Mouse (Mus musculus) CD4-positive, CD25-positive, alpha-beta regulatory T cell (primary cell): ENCODE results near the gene Gm6525. TPM values are rescaled to one million over a fixed set of nuclear protein-coding genes. Genes with fewer than 3 reads are reported as not detected.

ENCODE experiments used
- polyA plus RNA-seq: library from polyadenylated mRNA; unstranded; fragments of 100-300 nt; shearing (Covaris generic); gene quantifications from one replicate; pipeline ENCODE4 v1.2.1, GENCODE M21; 2017

The Gm6525 gene
- not detected for polyA plus RNA-seq

DNA sequence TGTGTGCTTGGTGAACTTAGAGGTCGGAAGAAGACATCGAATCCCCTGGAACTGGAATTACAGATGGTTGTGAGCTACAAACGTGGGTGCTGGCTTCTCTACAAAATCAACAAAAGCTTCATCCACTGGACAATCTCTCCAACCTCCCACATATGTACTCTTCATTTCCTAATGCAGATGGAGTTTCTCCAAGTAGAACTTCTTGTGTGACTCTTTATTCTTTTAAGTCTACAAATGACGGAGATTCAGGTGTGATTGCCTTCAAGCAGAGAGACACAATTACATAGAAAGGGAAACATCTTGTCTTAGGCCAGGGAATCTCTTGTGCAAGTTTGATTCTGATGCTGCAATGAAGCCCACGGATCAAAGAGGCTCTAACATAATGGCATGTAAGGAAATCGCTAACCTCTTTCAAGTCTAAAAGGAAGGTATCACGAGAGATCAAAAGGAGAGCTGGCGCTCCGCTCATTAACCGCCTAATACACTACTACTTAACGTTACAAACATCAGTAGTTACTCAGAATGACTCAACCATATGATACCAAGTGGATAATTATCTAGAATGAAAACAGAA lies at the start of gene Gm6525:
Gene Gm6525, plus strand, starts transcription at position 524 of the 574 bp plus-strand sequence.

GRCm38 (mm10) chr3:84155558-84156006 lies 18.3 kb upstream of the Gm6525 start, which contains the start of gene Mnd1:
Gene Mnd1 (minus strand): TSS chr3:84155786.

Other genes starting within 250 kb of the Gm6525 start
- gene Tmem131l, start 133.9 kb upstream of the Gm6525 start, polyA plus RNA-seq = 71.3 TPM
- gene Mnd1, start 18.3 kb upstream of the Gm6525 start, polyA plus RNA-seq = 0.62 TPM
- 1.9 TPM for gene Trim2, start 132.8 kb downstream of the Gm6525 start, polyA plus RNA-seq